Comparison of ENCODE assay signal across 14 mouse cellular contexts in genomic region chr14:73107371-73107770, GRCm38 (mm10). TPM values are rescaled to one million over a fixed set of nuclear protein-coding genes. Genes with fewer than 3 reads are reported as not detected.
DNase-seq lines count a peak whose midpoint lies in the region; ATAC-seq and TF ChIP-seq lines count a peak whose summit lies in the region.
"Had no signal": no experiment of that assay in that cellular context is flagged by ENCODE, and none has a peak within 500 bp of the region (broad histone marks: within the 10 kb centered on the region; RNA-seq: fewer than 3 reads in every experiment).

No protein-coding gene starts in this region.

- H3K4me1 ChIP-seq in neural tube, embryonic 15.5 days = peaks cover 3% of the 10 kb centered on the region; the same call in 1 of the 2 replicates
- no peaks in the 10 kb centered on the region for H3K4me1 ChIP-seq in forebrain, embryonic 16.5 days (replicated peaks; ENCODE audit: control insufficient read depth, insufficient read depth, low read length)
- no peaks in the 10 kb centered on the region; the same call in 1 of the 2 replicates for H3K4me1 ChIP-seq in stomach, embryonic 15.5 days

- no peak for DNase-seq in layer of hippocampus, adult 2 months (ENCODE audit: low spot score in 2 of 2)
- DNase-seq in layer of hippocampus, postnatal 25 days (ENCODE audit: extremely low spot score in 1 of 2, low spot score in 1 of 2) = no peak
- DNase-seq in neural tube, embryonic 10.5 days (ENCODE audit: extremely low spot score, low spot score) = peak; percentile 12
- DNase-seq in right cerebral cortex, postnatal 4 days = no peak
- DNase-seq: cerebellum, adult 2 months; heart, adult 18-20 months; heart, postnatal 36 days; liver, embryonic 13.5 days; right cerebral cortex, postnatal 14 days had no signal

- H3K36me3 ChIP-seq in neural tube, embryonic 15.5 days = no peaks in the 10 kb centered on the region
- H3K36me3 ChIP-seq in forebrain, embryonic 16.5 days (ENCODE audit: control insufficient read depth, insufficient read depth) = no peaks in the 10 kb centered on the region
- H3K36me3 ChIP-seq in stomach, embryonic 15.5 days = no peaks in the 10 kb centered on the region
- H3K36me3 ChIP-seq: liver, embryonic 13.5 days had no signal

- H3K9ac ChIP-seq in neural tube, embryonic 15.5 days (replicated peaks) = no peak overlapping the region
- H3K9ac ChIP-seq in forebrain, embryonic 16.5 days (replicated peaks; ENCODE audit: low read depth, low read length) = no peak overlapping the region
- H3K9ac ChIP-seq in stomach, embryonic 15.5 days = no peak overlapping the region
- H3K9ac ChIP-seq: liver, embryonic 13.5 days had no signal

- H3K9me3 ChIP-seq in neural tube, embryonic 15.5 days (replicated peaks) = no peaks in the 10 kb centered on the region
- no peaks in the 10 kb centered on the region for H3K9me3 ChIP-seq in forebrain, embryonic 16.5 days (ENCODE audit: control insufficient read depth, low read length)
- H3K9me3 ChIP-seq in stomach, embryonic 15.5 days = no peaks in the 10 kb centered on the region
- H3K9me3 ChIP-seq: liver, embryonic 13.5 days had no signal

- no peak for ATAC-seq in neural tube, embryonic 15.5 days (ENCODE audit: low FRiP score)
- 0 out of 2 replicates have a peak, but pooled peaks have one; percentile 8 for ATAC-seq in forebrain, embryonic 16.5 days
- ATAC-seq in stomach, embryonic 15.5 days (ENCODE audit: insufficient read depth, low FRiP score, low read depth) = peak; percentile 70
- ATAC-seq: midbrain, embryonic 16.5 days had no signal

- 46% methylated on average over 7 of the region's 7 CpGs for WGBS in neural tube, embryonic 15.5 days
- 54% methylated on average over 7 of the region's 7 CpGs for WGBS in forebrain, embryonic 16.5 days
- WGBS in stomach, embryonic 15.5 days = 40% methylated on average over 7 of the region's 7 CpGs

- 0 out of 2 replicates have a peak overlapping the region, but pooled peaks have one; percentile 44 for H3K27ac ChIP-seq in layer of hippocampus, adult 2 months
- no peak overlapping the region for H3K27ac ChIP-seq in neural tube, embryonic 15.5 days (replicated peaks)
- H3K27ac ChIP-seq in forebrain, embryonic 16.5 days (ENCODE audit: low read length) = no peak overlapping the region
- peak overlapping the region; percentile 79 for H3K27ac ChIP-seq in stomach, embryonic 15.5 days
- H3K27ac ChIP-seq: left cerebral cortex, adult 2 months; liver, embryonic 13.5 days had no signal

- TF ChIP-seq CTCF in layer of hippocampus, adult 2 months (conservative IDR thresholded peaks at IDR 0.05) = no peak

- H3K4me3 ChIP-seq in layer of hippocampus, adult 2 months = no peak overlapping the region
- H3K4me3 ChIP-seq in neural tube, embryonic 15.5 days (replicated peaks) = no peak overlapping the region
- no peak overlapping the region for H3K4me3 ChIP-seq in forebrain, embryonic 16.5 days (replicated peaks; ENCODE audit: low read length)
- H3K4me3 ChIP-seq in stomach, embryonic 15.5 days (replicated peaks) = no peak overlapping the region
- H3K4me3 ChIP-seq: left cerebral cortex, adult 2 months; liver, embryonic 13.5 days had no signal

- no peak overlapping the region for H3K4me2 ChIP-seq in neural tube, embryonic 15.5 days
- no peak overlapping the region for H3K4me2 ChIP-seq in forebrain, embryonic 16.5 days (ENCODE audit: low read length)
- peak overlapping the region; percentile 32; the same call in 1 of the 2 replicates for H3K4me2 ChIP-seq in stomach, embryonic 15.5 days
- H3K4me2 ChIP-seq: liver, embryonic 13.5 days had no signal

- no peaks in the 10 kb centered on the region for H3K27me3 ChIP-seq in neural tube, embryonic 15.5 days (replicated peaks)
- H3K27me3 ChIP-seq in forebrain, embryonic 16.5 days (replicated peaks; ENCODE audit: control insufficient read depth, insufficient read depth, low read length) = no peaks in the 10 kb centered on the region
- 0 out of 2 replicates have a peak, but pooled peaks cover 3% of the 10 kb centered on the region for H3K27me3 ChIP-seq in stomach, embryonic 15.5 days (replicated peaks)
- H3K27me3 ChIP-seq: liver, embryonic 13.5 days had no signal

RNA-seq across cellular contexts. Expression of gene Rcbtb2, which starts 15.5 kb away (rescaled TPM):
- total RNA-seq in layer of hippocampus, adult 2 months (2021) = 10 to 100 TPM; 29.0 to 34.8 TPM
- 10 to 100 TPM; 26.4 to 29.3 TPM for total RNA-seq in layer of hippocampus, postnatal 25 days (2021)
- polyA plus RNA-seq in neural tube, embryonic 15.5 days (2015; fragmentation: Nextera tagmentation; extraction: Ambion mirVana) = 56.8 and 63.3 TPM in 2 replicates
- 79.0 and 101 TPM in 2 replicates for polyA plus RNA-seq in forebrain, embryonic 16.5 days (2015; fragmentation: Nextera tagmentation; extraction: Ambion mirVana)
- polyA plus RNA-seq in stomach, embryonic 15.5 days (2015; fragmentation: Nextera tagmentation; extraction: Ambion mirVana) = 79.7 and 87.3 TPM in 2 replicates

RNA-seq across cellular contexts. Expression of gene Cysltr2, which starts 58.5 kb away (rescaled TPM):
- 1 to 10 TPM in 1 of 2 experiments, under 1 TPM in 1; 0.93 to 1.0 TPM for total RNA-seq in layer of hippocampus, adult 2 months (2021)
- total RNA-seq in layer of hippocampus, postnatal 25 days (2021) = 1 to 10 TPM; 1.4 to 1.5 TPM
- polyA plus RNA-seq in neural tube, embryonic 15.5 days (2015; fragmentation: Nextera tagmentation; extraction: Ambion mirVana) = 0.28 and 2.3 TPM in 2 replicates
- polyA plus RNA-seq in forebrain, embryonic 16.5 days (2015; fragmentation: Nextera tagmentation; extraction: Ambion mirVana) = 0.24 TPM in 1 of 2 replicates, not detected in the other
- 0.09 TPM in 1 of 2 replicates, not detected in the other for polyA plus RNA-seq in stomach, embryonic 15.5 days (2015; fragmentation: Nextera tagmentation; extraction: Ambion mirVana)
- polyA plus RNA-seq: midbrain, embryonic 16.5 days had no signal

Comparison
In these comparisons a context has a peak if more than half of its experiments do, and no peak if none do; other contexts are left out.
1. H3K27ac ChIP-seq: peak in layer of hippocampus, adult 2 months (single experiment) and stomach, embryonic 15.5 days (single experiment); none in neural tube, embryonic 15.5 days (single experiment) and forebrain, embryonic 16.5 days (single experiment).